Mouse (Mus musculus): ENCODE data around the gene Chn2. TPM values are rescaled to one million over a fixed set of nuclear protein-coding genes. Genes with fewer than 3 reads are reported as not detected.

Chn2 gene
- total RNA-seq, 2 experiments from 2014 or later, result 7.1 to 7.8 TPM

- DNase-seq, result no peak
Measured at GRCm38 (mm10) chr6:54119461-54119860, 80.1 kb downstream of the Chn2 start.

GRCm38 (mm10) chr6:54119885-54120666 is 80.7 kb downstream of the Chn2 start:
- DNase-seq, result no peak

- no peak for DNase-seq
Measured at GRCm38 (mm10) chr6:54120889-54121288, 81.5 kb downstream of the Chn2 start.

- DNase-seq, result no peak
Measured at GRCm38 (mm10) chr6:54124519-54124918, 85.2 kb downstream of the Chn2 start.

- no peak for DNase-seq
Measured at GRCm38 (mm10) chr6:54125536-54125935, 86.2 kb downstream of the Chn2 start.

- no peak for DNase-seq
Measured at GRCm38 (mm10) chr6:54126225-54126992, 87.1 kb downstream of the Chn2 start.

- no peak for DNase-seq
Measured at GRCm38 (mm10) chr6:54126993-54127697, 87.8 kb downstream of the Chn2 start.

GRCm38 (mm10) chr6:54128702-54129101 is 89.3 kb downstream of the Chn2 start:
- DNase-seq, result no peak

- no peak for DNase-seq
Measured at GRCm38 (mm10) chr6:54129570-54129969, 90.2 kb downstream of the Chn2 start.

GRCm38 (mm10) chr6:54130881-54131280 is 91.5 kb downstream of the Chn2 start:
- DNase-seq, result no peak

- DNase-seq, result no peak
Measured at GRCm38 (mm10) chr6:54132576-54132975, 93.2 kb downstream of the Chn2 start.

- no peak for DNase-seq
Measured at GRCm38 (mm10) chr6:54133231-54133630, 93.9 kb downstream of the Chn2 start.

- DNase-seq, result no peak
Measured at GRCm38 (mm10) chr6:54138157-54138556, 98.8 kb downstream of the Chn2 start.

- DNase-seq, result no peak
Measured at GRCm38 (mm10) chr6:54140488-54140887, 101.1 kb downstream of the Chn2 start.

GRCm38 (mm10) chr6:54141165-54141564 is 101.8 kb downstream of the Chn2 start:
- no peak for DNase-seq

- no peak for DNase-seq
Measured at GRCm38 (mm10) chr6:54142848-54143651, 103.7 kb downstream of the Chn2 start.

GRCm38 (mm10) chr6:54143652-54143960 is 104.3 kb downstream of the Chn2 start:
- no peak for DNase-seq

- no peak for DNase-seq
Measured at GRCm38 (mm10) chr6:54148844-54149526, 109.6 kb downstream of the Chn2 start.

GRCm38 (mm10) chr6:54150821-54151220 is 111.5 kb downstream of the Chn2 start:
- DNase-seq, result no peak

GRCm38 (mm10) chr6:54151443-54152241 is 112.3 kb downstream of the Chn2 start:
- DNase-seq, result no peak

- DNase-seq, result no peak
Measured at GRCm38 (mm10) chr6:54157097-54157496, 117.7 kb downstream of the Chn2 start.

Measured in gastrocnemius, postnatal 10 days (tissue).